Mouse (Mus musculus): Measurements from ENCODE around the gene Cfap206.

The Cfap206 gene

DNA sequence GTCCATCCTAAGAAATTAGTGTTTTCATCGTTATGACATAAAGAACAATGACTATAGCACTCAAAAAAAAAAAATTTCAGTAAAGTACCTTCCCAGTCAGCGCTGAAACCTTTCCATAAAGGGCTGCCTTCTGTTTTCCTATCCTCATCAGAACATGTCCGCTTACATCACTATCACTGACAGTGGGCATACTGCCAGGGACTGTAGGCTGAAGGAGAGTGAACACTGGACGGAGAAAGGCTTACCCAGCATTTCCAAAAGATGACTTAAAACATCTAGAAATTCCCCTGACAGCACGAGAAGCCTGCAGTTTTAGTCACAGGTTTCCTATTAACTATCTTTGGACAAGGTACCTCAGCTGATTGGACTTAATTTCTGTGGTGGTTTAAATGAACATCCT, 56.3 kb downstream of the Cfap206 start:
- no peak for DNase-seq (ENCODE audit: low spot score in 2 of 2)

DNA sequence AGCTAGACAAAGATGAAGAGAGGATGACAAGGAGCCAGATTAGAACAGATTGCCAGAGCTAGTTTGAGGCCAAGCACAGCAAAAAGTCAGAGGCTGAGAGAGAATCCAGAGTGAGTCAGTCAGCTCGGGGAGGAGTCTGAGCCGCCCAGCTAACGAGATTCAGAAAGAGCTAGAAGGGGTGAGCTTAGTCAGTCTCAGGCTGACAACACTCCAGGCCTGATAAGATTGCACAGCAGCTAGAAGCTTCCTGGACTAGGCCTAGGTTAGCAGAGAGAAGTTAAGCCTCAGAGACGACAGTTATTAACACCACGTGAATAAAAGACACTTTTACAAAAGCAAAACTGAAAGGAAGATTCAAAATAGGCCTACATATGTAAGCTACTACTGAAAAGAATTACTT, 62.1 kb downstream of the Cfap206 start:
- DNase-seq (ENCODE audit: low spot score in 2 of 2), result no peak

GRCm38 (mm10) chr4:34661927-34662326, 68.1 kb downstream of the Cfap206 start:
- no peak for DNase-seq (ENCODE audit: low spot score in 2 of 2)

- DNase-seq (ENCODE audit: low spot score in 2 of 2), result no peak
Observed at GRCm38 (mm10) chr4:34661514-34661913, 68.5 kb downstream of the Cfap206 start.

- DNase-seq (ENCODE audit: low spot score in 2 of 2), result no peak
Observed at GRCm38 (mm10) chr4:34659012-34659411, 71.0 kb downstream of the Cfap206 start.

DNA sequence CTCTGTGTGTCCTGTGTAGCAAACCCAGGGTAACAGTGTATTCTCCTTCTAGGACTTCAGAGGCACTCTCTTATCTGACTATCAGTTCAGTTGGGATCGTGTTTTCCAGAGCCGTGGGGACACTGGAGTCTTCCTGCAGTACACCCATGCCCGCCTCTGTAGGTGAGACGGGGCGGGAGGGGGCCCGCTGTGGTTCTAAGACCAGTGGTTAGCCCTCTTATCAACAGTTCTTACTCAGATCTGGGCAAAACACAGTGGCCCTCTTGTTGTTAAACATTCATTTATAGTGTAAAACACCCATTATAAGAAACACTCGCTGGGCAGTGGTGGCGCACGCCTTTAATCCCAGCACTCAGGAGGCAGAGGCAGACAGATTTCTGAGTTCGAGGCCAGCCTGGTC, 73.9 kb downstream of the Cfap206 start:
- DNase-seq (ENCODE audit: low spot score in 2 of 2), result no peak

DNA sequence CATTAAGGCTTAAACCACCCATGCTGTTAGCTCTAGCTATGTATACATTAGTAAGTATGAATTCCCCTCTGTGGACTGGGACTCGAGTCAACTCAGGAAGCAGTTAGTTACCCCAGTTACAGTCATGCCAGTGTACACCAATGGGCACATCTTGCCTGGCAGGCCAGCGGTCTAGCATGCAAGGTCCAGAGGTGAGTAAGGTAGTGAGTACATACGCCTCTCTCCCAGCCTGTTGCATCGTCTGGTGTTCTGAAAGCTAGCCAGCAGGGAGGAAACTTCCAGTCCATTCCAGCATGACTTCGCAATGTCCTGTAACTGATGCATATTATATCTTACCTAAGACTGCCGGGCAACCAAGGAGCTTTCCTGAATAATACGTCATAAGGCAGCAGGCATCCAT, 76.8 kb downstream of the Cfap206 start:
- no peak for DNase-seq (ENCODE audit: low spot score in 2 of 2)

- DNase-seq (ENCODE audit: low spot score in 2 of 2), result no peak
Observed at GRCm38 (mm10) chr4:34644779-34645178, 85.2 kb downstream of the Cfap206 start.

GRCm38 (mm10) chr4:34640731-34641130, 89.3 kb downstream of the Cfap206 start:
- no peak for DNase-seq (ENCODE audit: low spot score in 2 of 2)

DNA sequence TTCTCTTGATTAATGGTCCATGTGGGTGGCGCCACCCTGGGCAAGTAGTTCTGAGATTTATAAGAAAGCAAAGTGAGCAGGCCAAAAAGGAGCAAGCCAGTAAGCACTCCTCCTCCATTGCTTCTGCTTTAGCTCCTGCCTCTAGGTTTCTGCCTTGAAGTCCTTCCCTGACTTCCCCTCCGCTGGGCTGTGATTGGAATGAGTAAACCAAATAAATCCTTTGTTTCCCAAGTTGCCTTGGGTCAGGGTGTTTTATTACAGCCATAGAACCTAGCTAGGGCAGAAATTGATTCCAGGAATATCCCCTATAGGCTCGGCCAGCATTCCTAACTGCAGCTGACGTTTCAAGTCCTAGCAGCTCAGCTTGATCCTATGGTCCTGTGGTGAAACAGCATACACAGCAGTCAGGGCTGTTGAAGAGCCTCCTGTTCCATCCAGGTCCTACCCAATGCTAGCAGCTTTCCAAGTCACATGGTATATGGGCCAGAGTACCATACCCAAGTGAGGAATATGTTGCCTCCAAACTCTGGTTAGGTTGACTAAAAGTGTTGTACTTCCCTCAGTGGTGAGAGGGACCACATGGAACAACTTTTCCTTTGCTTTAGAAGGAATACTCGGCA, 90.2 kb downstream of the Cfap206 start:
- DNase-seq (ENCODE audit: low spot score in 2 of 2), result no peak
